Mouse (Mus musculus): Measurements from ENCODE around the gene Ppih.

DNA sequence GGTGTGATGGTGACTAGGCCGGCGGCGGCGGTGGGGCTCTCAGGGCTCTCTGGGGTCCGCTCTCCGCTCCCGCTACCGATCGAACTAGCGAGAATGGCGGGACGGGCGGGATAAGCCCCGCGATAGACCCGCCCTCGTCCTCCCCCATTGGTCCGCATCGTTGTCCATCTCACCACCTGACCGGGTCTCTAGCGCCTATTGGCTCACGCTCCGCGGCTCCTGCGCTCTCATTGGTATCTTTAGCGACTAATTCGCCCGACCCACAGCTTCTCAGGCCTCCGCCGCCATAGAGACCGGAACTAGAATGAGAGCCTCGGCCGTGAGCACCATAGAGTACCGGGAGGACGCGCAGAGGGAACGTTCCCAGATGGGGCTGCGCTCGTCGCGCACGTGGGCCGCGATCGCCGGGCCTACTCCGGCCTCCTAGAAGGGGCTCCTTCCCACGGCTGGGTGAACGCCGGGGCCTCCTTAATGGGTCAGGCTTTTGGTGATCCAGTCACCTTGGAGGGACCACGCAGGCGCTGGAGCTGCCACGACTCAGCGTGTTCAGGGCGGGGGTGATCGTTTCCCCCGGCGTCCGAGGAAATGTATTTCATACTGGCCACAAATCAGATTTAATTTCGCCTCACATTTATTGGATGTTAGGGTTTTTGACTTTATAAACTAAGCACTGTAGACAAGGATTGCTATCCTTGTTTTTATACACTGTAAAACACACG lies 25.8 kb downstream of the Ppih start, which contains the start of gene Ybx1:
- TF ChIP-seq CTCF (IDR thresholded peaks at IDR 0.05; ENCODE audit: borderline replicate concordance, extremely low read depth, insufficient read depth, insufficient read length), result no peak
- peak; percentile 69; the same call in 1 of the 2 replicates for TF ChIP-seq POLR2A (IDR thresholded peaks at IDR 0.05; ENCODE audit: borderline replicate concordance, extremely low read depth, insufficient read depth, insufficient read length, poor library complexity, severe bottlenecking)

Measured in brain, embryonic 14.5 days (tissue).